Mouse (Mus musculus) left cerebral cortex, postnatal 4 days (tissue): ENCODE measurements around the gene Gpn2. TPM values are rescaled to one million over a fixed set of nuclear protein-coding genes. Genes with fewer than 3 reads are reported as not detected.

ENCODE experiments used
- DNase-seq: peaks from one replicate; pipeline ENCODE4 v3.0.0-alpha.2; 2022
- intact Hi-C: fragments of 180-260 bp; cut with DNase I; formaldehyde crosslinking; loops from one replicate; pipeline ENCODE4 v1.15.1; 2025
- microRNA-seq: library from miRNA; unstranded; fragments of <30 nt; microRNA quantifications from one replicate; pipeline ENCODE4 v1.2.0, GENCODE M21; 2022
- total RNA-seq, 2 experiments: library from RNA; stranded (reverse); gene quantifications; 2 replicates each; pipeline ENCODE4 v1.2.3; 2021

Gpn2 gene
- total RNA-seq, 2 experiments from 2014 or later: 11.2 to 14.6 TPM

DNA sequence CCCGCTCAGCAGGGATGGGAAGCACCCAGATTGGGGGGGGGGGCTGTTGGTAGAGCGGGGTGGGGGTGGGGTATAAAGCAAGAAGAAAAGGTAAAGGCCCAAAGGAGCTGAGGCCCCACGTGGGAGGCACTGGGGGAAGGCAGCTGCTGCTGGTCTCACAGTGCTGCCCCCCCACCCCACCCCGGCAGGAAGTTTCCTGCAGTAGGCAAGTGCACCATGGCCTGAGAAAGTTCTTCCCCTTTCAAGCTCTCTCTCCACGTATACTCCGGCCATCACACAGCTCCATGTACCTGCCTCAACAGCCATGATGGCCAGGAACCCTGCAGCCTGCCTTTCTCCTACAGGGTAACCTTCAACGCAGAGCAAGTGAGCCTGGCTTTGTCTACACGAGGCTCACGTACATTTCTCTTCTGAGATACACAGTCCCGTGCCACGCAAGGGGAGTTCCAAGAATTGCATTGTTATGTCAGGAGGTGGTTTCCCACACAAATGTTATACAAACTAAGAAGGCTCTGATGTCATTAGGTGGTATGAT is 38.1 kb downstream of the Gpn2 start:
- intact Hi-C loops: no loop called here
- DNase-seq: no peak

DNA sequence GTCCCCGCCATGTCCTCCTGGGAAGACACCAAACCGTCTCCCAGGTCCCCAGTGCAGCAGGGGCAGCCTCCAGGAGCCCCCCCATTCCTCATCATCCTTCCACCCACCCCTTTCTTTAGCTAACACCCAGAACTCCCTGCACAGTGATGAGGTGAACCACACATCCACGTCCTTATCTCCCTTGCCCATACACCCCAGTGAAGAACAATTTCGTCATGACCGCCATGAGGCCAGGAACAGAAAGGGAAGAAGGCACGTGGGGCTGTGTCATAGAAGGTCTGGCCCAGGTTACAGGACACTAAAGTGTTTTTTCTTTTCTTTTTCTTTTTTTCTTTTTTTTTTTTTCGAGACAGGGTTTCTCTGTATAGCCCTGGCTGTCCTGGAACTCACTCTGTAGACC is 40.7 kb downstream of the Gpn2 start:
- DNase-seq: no peak
- intact Hi-C loops: no loop called here

DNA sequence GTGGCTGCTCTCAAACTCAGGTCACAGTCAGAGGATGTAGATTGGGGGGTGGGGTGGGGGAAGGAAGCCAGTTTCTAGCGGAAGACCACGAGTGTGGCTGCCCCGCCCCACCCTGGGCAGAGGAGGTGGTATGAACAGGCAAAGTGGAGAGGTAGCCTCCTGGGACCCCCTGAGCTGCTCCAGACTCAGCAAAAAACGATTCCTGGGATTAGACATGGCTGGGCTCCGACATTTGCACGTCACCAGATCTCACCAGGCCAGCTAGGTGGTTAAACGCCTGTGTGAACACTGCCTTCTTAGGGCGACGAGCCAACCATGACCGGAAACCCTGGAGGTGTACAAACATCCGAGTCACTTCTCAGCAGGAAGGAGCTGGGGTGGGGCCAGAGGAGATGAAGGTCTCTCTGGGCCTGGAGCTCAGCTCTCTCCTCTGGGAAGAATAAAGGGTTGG is 41.5 kb downstream of the Gpn2 start:
- intact Hi-C loops: no loop called here

DNA sequence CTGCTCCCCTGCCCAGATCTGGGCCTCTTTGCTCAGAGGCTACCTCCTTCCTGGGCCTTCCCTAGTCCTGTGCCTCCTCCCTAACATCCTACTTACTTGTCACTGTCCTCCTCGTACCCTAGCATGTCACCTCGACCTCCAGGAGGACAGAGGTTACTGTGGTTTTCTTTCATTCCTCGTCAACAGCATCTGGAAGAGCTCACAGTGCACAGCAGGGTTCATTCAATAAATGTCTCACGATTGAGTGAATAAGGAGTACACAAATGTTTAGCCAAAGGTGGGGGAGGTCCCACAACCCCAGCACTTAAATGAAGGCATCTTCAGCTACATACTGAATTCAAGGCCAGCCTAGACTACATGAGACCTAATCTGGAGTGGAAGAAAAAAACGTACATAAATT is 42.1 kb downstream of the Gpn2 start:
- no peak for DNase-seq
- intact Hi-C loops: no loop called here

More for the DNA sequence above, 41.5 kb downstream of the Gpn2 start:
- DNase-seq: no peak

DNA sequence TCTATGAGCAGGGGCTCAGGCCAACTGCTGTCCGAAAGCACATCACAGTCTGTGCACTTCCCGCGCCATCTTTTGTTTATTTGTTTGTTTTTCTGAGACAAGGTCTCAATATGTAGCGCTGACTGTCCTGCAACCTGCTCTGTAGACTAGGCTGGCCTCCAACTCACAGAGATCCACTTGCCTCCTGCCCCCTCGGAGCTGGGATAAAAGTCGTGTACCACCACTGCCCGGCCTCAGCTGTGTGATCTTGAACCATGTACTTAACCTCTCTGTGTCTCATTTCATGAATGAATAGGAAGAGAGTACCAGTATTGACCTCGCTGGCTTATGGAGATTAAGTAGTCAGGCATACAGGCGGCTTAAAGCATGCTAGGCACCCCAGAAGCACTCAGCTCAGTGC is 42.5 kb downstream of the Gpn2 start:
- DNase-seq: no peak
- intact Hi-C loops: no loop called here

DNA sequence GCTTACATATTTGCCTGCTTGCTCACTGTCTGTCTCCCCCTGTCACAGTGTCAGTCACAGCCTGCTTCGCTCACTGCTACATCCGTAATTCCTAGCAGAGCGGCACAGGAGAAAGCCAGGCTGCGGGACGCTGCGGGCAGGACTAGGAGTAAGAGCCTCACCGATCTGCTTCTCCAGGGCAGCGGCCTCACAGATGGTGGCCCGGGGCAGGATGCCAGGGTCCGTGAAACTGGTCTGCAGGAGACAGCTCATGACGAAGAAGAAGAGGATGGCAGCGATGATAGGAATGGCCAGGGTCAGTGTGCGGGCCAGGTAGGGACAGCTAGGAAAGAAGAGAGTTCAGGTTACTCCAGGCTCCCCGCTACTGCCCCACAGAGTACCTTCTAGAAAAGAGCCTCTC is 42.9 kb downstream of the Gpn2 start:
- intact Hi-C loops: no loop called here

DNA sequence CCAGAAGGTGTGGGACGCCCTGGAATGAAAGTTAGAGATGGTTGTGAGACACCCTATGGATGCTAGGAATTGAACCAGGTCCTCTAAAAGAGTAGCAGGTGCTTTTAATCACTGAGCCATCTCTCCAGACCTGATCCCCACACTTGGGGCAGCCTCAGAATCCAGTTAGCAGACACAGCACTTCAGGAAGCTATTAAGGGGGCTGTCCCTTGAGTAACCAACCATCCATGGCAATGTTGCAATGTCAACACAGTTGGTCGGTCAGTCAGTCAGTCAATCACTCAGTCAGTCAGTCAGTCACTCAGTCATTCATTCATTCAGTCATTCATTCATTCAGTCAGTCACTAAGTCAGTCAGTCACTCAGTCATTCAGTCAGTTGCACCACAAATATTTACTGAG is 44.4 kb downstream of the Gpn2 start:
- no peak for DNase-seq
- intact Hi-C loops: no loop called here

More for the DNA sequence above, 42.9 kb downstream of the Gpn2 start:
- DNase-seq: no peak

DNA sequence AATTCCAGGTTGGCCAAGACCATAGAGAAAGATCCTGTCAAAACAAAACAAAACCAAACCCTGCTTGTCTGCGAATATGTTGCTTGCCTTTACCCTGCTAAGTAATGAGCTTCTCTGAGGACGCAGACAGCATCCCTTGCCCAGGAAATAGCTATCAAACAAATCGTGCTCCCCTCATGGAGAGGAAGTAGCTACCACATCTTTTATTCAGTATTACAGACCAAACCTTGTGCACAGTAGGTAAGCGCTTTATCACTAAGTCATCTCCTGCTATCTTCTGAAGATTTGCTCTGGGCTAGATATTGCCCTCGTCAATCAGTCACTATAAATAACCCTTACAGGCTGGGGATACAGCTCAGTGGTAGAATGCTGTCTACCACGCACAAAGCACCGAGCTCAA is 45.0 kb downstream of the Gpn2 start:
- no peak for DNase-seq
- intact Hi-C loops: no loop called here

- intact Hi-C loops: no loop called here
- peak; percentile 45 for DNase-seq
Observed at GRCm38 (mm10) chr4:133630326-133630920, 46.3 kb downstream of the Gpn2 start.

DNA sequence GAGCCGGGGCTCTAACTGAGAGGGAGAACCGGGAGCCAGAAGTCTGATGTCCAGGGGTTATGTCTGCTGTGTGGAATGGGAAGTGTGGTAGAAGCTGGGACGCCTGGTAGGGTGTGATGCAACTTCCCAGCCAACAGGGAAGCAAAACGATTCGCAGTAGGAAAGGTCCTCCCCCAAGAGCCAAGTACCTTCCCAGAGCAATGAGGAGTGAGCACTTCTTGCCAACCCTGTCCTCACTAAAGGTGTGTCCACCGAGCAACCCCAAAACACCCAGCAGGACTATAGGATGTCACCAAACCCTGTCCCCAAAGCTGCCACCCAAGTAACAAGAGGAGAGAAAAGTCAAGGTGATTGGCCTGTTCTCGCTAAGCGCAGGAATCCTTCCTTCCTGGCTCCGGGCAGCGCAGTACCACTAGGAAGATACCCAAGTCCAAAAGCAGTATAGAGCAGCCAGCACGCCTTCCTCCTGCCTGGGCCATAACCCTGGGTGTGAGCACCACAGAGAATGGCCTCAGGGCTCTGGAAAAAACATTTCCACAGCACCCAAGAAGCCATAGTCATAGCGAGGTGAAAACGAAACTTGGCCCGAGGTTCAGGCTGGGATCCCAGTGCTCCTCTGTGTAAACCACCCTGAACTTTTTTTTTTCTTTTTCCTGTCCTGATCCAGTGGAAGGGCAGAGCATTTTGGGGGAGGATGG is 47.1 kb downstream of the Gpn2 start:
- DNase-seq: no peak
- intact Hi-C loops: no loop called here

DNA sequence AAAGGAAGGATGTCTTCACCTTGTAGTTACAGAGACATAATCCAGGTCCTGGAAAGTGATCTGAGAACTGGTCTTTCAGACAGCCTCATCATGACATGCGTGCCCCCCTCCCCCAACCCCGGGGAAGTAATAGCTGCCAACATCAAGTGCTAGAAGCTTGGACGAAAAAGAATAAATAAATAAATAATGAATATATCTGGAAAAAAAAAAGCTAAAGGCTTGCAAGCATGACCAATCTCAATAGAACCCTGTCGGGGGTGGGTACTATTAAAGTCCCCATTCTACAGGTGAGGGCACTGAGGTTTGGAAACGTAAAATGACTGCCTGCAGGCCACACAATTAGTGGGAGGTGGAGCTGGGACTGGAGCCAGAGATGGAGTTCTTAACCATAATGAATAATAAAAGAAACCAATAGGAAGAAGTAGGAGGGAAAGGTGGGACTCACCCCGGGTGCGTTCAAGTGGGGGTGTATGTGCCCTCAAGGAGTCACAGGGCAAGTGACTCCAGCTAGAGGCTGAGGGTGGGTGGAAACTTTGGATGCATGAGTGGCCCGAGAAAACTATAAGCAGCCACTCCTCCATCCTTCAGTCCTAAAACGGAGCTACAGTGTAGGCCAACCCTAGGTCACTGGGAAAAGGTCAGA is 47.7 kb downstream of the Gpn2 start:
- DNase-seq: no peak
- intact Hi-C loops: no loop called here

GRCm38 (mm10) chr4:133632483-133633327 is 48.5 kb downstream of the Gpn2 start:
- intact Hi-C loops: no loop called here
- peak; percentile 33 for DNase-seq

- intact Hi-C loops: no loop called here
- DNase-seq: peak; percentile 84
Observed at GRCm38 (mm10) chr4:133633332-133634042, 49.3 kb downstream of the Gpn2 start.

- DNase-seq: no peak
- intact Hi-C loops: no loop called here
Observed at GRCm38 (mm10) chr4:133634043-133634410, 49.9 kb downstream of the Gpn2 start.

Small RNAs within 50 kb of the gene (microRNA-seq; reads per million reads assigned to microRNA genes)
- gene Gm23158: not detected

Other genes starting within 250 kb of the Gpn2 start
- gene Wdtc1, start 230.9 kb upstream of the Gpn2 start, total RNA-seq: 10 to 100 TPM; 52.0 to 52.9 TPM
- 10 to 100 TPM; 30.4 to 36.2 TPM for gene Slc9a1, start 214.7 kb upstream of the Gpn2 start, total RNA-seq
- gene Tent5b, start 104.2 kb upstream of the Gpn2 start, total RNA-seq: not detected
- gene Trnp1, start 85.8 kb upstream of the Gpn2 start, total RNA-seq: 10 to 100 TPM; 49.4 to 54.1 TPM
- gene Kdf1, start 65.4 kb upstream of the Gpn2 start, total RNA-seq: under 1 TPM in 1 of 2 experiments, not detected in 1; 0.46 TPM
- 100 to 1,000 TPM; 119 to 121 TPM for gene Nudc, start 38.4 kb upstream of the Gpn2 start, total RNA-seq
- not detected for gene Nr0b2, start 31.0 kb upstream of the Gpn2 start, total RNA-seq
- gene Gpatch3, start 9.6 kb upstream of the Gpn2 start, total RNA-seq: 10 to 100 TPM in 1 of 2 experiments, 1 to 10 TPM in 1; 6.2 to 10.0 TPM
- gene Sfn, start 17.8 kb downstream of the Gpn2 start, total RNA-seq: 1 to 10 TPM; 1.9 to 2.2 TPM
- gene Zdhhc18, start 65.8 kb downstream of the Gpn2 start, total RNA-seq: 10 to 100 TPM; 37.1 to 37.8 TPM
- gene Pigv, start 88.3 kb downstream of the Gpn2 start, total RNA-seq: 10 to 100 TPM; 11.5 to 12.8 TPM
- 100 to 1,000 TPM; 114 to 121 TPM for gene Arid1a, start 172.4 kb downstream of the Gpn2 start, total RNA-seq